Mouse (Mus musculus) cerebellum, postnatal 14 days (tissue): ENCODE results near the gene Mecom.

Experiments used
- DNase-seq, 2 experiments: peaks; one replicate each; pipeline ENCODE4 v3.0.0; 2021; ENCODE audit warnings: mixed read lengths in 2 of 2

Mecom gene

GRCm38 (mm10) chr3:30189325-30189724 lies 358.5 kb downstream of the Mecom start:
- DNase-seq: no peak

DNA sequence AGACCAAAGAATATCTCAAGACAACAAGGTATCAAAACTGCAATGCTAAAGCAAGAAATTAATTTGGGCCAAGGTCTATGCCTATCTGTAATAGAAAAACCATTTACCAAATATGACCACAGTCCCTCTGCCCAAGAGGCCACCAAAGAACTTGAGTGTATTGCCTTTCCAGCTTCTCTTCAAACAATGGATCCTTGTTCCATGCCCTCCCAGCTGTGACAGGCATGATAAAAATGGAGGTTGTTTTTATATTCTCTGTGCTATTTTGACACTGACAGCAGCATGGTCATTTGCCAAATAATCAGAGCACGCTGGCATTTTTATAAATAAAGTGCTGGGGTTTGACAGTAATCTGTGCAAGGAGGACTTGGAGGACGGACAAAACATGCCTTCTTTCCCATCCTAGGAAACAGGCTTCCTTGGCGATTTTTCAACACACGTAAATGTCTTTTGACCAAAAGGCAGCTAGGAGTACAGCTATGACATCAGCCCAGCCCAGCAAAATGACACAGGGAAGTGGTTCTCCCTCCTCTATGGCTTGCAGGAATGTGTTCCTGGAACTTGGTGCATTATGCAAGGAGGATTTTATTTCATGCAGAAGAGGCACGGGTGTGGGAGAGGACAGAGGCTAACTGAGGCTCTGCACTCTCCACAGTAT lies 359.9 kb downstream of the Mecom start:
- no peak for DNase-seq

- DNase-seq: no peak
Measured at GRCm38 (mm10) chr3:30181807-30182481, 365.9 kb downstream of the Mecom start.

DNA sequence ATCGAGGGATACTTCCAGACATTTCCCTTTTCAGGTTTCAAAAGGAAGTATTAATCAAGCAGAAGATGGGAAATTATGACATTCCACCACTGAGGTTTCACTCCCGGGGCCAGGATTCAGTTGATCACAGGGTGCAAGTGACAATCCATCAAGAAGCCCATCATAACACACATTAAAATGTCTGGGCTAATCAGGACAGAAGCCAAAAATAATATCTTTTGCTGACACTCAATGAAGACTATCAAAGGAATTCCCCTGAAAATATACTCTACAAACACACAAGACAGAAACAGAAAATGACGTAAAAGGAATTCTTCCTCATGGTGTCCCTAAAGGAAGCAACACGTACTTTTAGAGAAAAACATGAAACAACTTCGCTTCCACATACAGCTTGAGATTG lies 371.2 kb downstream of the Mecom start:
- DNase-seq: no peak

- no peak for DNase-seq
Measured at GRCm38 (mm10) chr3:30173812-30174211, 374.0 kb downstream of the Mecom start.

DNA sequence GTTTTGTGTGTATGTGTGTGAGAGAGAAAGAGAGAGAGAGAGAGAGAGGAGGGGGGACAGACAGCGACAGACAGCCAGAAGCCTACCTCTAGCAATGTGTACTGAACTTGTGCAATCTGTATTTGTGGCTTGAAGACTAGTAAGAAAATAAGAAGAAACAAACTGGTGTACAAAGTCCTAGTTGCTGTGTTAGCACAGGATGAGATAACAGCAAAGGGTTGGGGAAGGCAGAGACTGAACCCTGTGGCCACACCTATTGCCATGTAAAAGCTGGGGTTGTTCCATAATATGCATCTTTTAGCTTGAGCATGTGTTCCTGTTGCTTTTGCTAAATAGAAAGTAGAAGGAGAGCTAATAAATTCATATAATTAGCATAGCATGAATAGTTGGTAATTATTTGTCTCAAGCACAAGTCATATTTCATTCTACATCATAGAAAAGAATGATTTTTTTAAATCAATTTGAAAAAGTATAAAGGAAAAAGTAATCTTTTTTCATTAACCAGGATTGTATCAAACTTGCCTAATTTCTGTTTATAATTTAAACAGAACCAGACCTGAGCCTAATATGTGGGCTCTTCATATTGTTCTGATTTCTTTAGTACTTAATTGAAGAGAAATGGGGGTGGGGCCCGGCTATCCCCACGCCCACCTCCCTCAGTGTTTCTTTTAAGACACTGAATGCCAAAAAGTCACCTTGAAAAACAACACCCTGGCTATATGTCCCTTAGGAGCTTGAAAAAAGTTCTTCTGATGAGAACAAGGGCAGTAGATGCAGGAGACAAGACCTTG lies 379.2 kb downstream of the Mecom start:
- DNase-seq: no peak

- DNase-seq: no peak
Measured at GRCm38 (mm10) chr3:30167027-30167426, 380.8 kb downstream of the Mecom start.

DNA sequence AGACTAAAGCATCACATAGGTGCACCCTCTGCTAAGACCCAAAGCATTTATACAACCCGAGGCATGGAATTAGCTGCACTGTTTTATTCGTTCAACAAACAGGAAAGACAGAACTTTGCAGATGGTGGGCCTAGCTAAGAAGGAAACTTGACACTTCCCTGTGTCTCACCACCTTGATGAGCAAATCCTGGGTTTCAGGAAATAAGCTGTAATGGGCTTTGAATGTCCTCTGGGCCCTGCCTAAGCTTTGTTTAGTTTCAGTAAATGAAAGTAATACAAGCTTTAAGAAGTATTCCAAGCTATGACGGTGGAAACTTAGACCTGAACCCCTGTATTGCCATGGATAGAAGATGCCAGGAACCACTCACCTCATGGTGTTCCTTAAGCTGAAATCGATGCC lies 383.0 kb downstream of the Mecom start:
- no peak for DNase-seq

- no peak for DNase-seq
Measured at GRCm38 (mm10) chr3:30163390-30163789, 384.4 kb downstream of the Mecom start.

DNA sequence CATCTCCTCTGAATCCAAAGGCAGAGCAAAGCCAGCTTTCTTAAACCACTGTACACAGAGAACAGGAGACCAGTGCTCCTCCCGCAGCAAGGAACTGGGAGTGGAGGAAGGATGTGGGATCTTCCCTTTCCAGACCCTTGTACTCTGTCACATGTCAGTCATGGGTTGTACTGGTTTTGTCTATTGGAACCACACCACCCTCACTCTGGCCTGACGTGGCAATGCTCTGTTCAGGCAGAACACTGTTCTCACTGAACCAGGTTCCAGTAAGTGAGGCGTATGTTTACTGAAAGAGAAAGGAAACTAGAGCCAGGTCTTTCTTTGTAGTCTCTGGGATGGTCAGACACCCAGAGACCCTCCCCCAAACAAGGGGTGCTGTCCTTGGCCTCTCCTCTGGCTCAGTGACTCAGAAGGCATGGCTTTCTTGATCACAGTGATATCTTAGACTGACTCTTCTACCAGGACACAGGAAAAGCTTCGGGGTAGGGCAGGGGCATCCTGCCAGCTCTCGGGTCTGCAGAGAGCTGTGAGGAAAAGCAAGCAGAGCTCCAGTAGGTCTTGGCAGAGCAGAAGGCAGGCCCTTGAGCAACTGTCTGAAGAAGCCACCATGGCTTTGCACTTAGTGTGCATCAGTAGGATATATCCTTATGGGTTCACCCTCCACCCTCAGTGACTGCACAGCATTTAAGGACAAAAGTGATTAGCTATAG lies 386.7 kb downstream of the Mecom start:
- peak; percentile 4 to 11 for DNase-seq

DNA sequence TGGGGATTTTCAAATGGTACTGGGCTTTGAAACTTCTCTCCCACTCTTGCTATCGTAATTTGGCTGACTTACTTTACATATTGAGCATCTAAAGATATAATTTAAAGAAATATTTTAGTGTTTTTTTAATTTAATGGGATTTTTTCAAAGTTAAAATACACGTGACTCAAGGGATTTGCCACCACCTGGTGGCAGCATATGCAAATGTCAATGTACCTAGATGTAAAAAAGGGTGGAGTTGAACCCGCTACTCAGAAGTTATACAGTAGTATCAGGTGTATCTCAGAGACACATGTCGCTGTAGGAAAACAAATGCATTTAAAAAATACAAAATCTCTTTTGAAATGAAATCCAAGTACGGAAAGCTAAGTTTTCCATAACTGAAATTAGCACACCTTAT lies 387.5 kb downstream of the Mecom start:
- no peak for DNase-seq

- DNase-seq: no peak
Measured at GRCm38 (mm10) chr3:30157128-30157670, 390.6 kb downstream of the Mecom start.

- no peak for DNase-seq
Measured at GRCm38 (mm10) chr3:30154390-30154789, 393.4 kb downstream of the Mecom start.

- no peak for DNase-seq
Measured at GRCm38 (mm10) chr3:30153923-30154331, 393.9 kb downstream of the Mecom start.

DNA sequence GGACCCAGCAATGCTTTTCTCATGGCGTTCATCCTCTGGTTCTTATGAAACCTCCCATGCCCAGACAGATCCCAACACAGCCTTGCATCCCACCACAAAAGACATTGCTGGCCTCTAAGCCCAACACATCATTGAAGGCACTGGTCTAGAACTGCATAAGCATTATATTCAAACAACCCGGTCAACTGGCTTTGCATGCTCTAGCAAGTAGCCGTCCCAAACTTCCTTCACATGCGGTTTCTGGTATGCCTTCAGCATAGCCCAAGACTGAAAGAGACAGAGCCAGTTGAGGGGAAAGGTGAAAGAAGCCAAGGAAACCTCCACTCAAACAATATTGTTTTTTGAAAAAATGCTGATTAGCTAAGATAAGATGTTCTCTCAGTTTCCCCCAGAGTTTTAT lies 397.7 kb downstream of the Mecom start:
- DNase-seq: no peak

DNA sequence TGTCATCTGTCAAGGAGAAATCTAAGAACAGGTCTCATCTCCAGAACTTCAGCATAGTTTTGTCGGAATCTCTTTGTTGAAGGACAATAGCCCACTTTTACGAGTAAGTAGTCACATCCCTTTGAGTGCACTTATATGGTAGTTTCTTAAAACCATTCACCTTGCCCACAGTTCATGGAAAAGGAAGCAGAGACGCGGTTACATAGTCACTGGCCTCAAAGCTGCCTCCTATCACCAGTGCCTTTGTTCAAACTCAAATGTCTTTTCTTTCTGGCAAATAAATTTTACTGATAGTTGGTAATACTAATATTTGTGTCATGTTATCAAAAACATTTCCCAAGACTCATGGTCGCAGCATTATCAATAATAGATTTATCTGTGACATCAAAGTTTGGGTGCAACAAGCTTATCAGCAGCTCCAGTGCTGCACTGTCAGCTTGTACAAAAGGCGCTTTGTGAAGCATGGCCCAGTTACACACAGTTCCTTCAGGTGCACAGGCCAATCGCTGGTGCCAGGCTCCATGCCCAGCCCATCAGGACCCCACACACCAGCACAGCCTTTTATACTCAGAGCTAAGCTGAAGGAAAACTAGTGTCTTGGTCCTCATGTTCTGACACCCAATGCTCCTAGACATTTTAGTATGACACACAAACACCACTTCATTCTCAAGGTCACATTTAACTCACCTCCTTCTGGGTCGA lies 399.3 kb downstream of the Mecom start:
- no peak for DNase-seq

- no peak for DNase-seq
Measured at GRCm38 (mm10) chr3:30145051-30145450, 402.8 kb downstream of the Mecom start.

- DNase-seq: no peak
Measured at GRCm38 (mm10) chr3:30143961-30144411, 403.8 kb downstream of the Mecom start.

GRCm38 (mm10) chr3:30143440-30143839 lies 404.4 kb downstream of the Mecom start:
- no peak for DNase-seq

DNA sequence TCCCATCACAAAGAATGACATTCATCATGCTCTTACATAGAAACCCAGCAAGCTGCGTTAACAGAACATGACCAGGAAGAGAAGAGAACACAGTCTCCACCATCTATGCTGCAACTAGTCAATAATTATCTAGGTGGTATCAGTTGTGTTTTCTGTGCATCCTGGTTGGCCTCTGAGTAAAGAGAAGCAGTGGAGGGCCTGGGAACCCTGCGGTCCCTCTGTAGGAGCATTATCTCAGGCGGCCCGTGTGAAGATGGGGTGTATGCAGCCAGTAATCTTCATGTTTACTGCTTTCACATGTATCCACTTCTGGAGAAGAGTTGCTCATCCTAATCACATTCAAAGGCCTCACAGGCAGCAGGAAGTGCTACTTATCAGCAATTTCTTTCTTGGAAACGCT lies 407.5 kb downstream of the Mecom start:
- DNase-seq: no peak

DNA sequence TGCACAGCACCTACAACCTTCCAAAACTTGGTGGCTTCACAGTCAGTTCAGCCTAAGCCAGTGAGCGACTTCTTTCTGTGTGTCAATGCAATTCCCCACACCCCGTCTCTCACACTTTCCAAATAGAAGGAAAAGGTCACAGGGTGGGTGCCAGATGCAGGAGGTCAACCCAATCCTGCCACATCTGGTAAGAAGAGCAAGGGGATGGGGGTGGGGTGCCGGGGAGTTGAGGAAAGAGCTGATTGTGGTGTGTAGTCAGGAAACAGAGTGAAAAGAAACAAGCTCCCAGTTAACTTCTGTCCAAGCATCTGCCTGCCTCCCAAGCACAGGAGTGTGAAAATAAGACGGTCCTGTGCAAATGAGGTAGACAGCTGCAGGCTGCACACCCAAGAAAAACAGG lies 408.1 kb downstream of the Mecom start:
- DNase-seq: no peak

DNA sequence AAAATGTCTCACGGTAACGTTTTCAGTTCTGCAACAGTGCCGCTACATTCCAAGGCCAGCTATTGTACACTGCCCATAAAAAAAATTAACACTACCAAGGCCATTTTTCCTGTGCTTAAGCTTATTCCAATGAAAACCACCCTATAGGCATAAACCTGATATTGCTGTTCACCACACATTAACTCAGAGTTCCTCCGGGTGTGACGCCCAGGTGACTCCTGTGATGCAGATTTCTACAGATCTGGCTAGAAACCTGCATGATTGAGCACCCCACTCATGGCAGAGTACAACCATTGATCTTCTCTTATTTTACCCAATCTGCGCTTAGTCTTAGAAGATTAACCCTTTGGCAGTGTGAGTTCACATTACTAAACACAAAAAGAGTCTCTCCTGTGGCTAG lies 409.2 kb downstream of the Mecom start:
- DNase-seq: no peak
